Mouse (Mus musculus): Measurements from ENCODE around the gene Xkr8. TPM values are rescaled to one million over a fixed set of nuclear protein-coding genes. Genes with fewer than 3 reads are reported as not detected.

Gene Xkr8
- total and polyA plus RNA-seq, 3 experiments, result 1.2 to 2.9 (median 1.6) TPM

DNA sequence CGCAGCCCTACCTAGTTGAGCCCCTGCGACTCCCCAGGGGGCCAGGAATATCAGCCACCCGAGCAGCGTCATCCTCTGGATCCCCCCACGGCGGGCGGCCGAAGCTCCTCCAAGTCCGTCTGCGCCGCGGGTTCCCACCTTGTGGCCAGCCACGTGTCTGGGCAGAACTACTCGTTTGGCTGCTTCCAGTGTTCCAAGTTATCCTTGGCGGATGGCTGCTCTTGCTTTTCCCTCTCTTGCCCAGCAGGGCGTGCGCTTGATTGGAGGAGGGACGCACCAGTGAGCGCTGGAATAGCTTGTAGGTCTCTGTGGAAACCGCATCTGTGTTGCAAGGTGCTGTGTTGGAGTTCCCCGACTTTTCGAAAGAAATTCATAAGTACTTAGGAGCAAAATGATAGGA, 24.6 kb upstream of the Xkr8 start, which contains the start of gene Smpdl3b:
Smpdl3b (minus strand) TSS at position 279 of the 400 bp plus-strand sequence.
- no peak for TF ChIP-seq POLR2A (IDR thresholded peaks at IDR 0.05; ENCODE audit: insufficient read depth, low read depth, low read length)
- TF ChIP-seq CTCF (IDR thresholded peaks at IDR 0.05), result peak; percentile 82
- no peak for TF ChIP-seq EP300 (IDR thresholded peaks at IDR 0.05; ENCODE audit: insufficient read depth, low read depth, low read length)

DNA sequence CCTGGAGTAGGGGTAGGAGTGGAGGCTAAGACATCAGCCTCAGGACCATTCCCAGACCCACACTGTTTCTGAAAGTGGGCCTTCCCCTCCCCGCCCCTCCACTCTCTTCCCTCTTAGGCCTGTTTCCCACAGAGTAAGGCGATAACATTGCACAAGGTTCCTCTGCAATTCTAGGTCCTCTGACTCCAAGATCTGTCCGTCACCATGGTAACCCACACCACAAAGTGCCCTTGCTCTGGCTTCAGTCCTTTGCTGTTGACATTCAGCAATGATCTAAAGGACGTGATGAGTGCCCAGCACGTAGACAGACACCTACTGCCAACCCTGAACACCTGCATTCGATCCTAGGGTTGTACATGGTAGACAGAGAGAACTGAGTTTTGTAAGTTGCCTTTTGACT, 20.6 kb upstream of the Xkr8 start:
- no peaks in the 10 kb centered on the region for H3K79me2 ChIP-seq (replicated peaks; ENCODE audit: control insufficient read depth, insufficient read depth, low read length)
- H3K9ac ChIP-seq (ENCODE audit: low read depth, low read length), result no peak overlapping the region
- H3K27me3 ChIP-seq (ENCODE audit: control insufficient read depth, insufficient read depth, low read length), result no peaks in the 10 kb centered on the region
- DNase-seq, result no peak
- no peak overlapping the region for H3K4me3 ChIP-seq
- WGBS, result 72% methylated on average over 6 of the region's 6 CpGs
- TF ChIP-seq EP300 (IDR thresholded peaks at IDR 0.05; ENCODE audit: insufficient read depth, low read depth, low read length) (no peak), CTCF (IDR thresholded peaks at IDR 0.05) (no peak), POLR2A (IDR thresholded peaks at IDR 0.05; ENCODE audit: insufficient read depth, low read depth, low read length) (no peak)
- H3K36me3 ChIP-seq (ENCODE audit: control insufficient read depth, insufficient read depth, low read length), result no peaks in the 10 kb centered on the region
- no peak overlapping the region for H3K27ac ChIP-seq
- peaks cover 2% of the 10 kb centered on the region; the same call in 1 of the 2 replicates for H3K4me1 ChIP-seq (ENCODE audit: control insufficient read depth, insufficient read depth, low read length)
- intact Hi-C loops (cut with DNase I), result no loop called here

More for the DNA sequence above, 24.6 kb upstream of the Xkr8 start, which contains the start of gene Smpdl3b:
- DNase-seq, result peak; percentile 78 to 82
- Histone ChIP-seq H3K9ac (ENCODE audit: low read depth, low read length) (peak within 1 kb of the TSS; percentile 59), H3K27me3 (ENCODE audit: control insufficient read depth, insufficient read depth, low read length) (no peaks in the 10 kb centered on the region), H3K27ac (peak within 1 kb of the TSS; percentile 2; the same call in 1 of the 2 replicates), H3K79me2 (replicated peaks; ENCODE audit: control insufficient read depth, insufficient read depth, low read length) (no peaks in the 10 kb centered on the region), H3K4me3 (peak within 1 kb of the TSS; percentile 55), H3K36me3 (ENCODE audit: control insufficient read depth, insufficient read depth, low read length) (no peaks in the 10 kb centered on the region), H3K4me1 (ENCODE audit: control insufficient read depth, insufficient read depth, low read length) (no peaks in the 10 kb centered on the region)
- 2% methylated on average over 22 of the region's 22 CpGs for WGBS
- intact Hi-C loops (cut with DNase I), result loop anchor here (5.0 kb wide), 1 partner anchor 65 kb away; no protein-coding TSS in a partner anchor

DNA sequence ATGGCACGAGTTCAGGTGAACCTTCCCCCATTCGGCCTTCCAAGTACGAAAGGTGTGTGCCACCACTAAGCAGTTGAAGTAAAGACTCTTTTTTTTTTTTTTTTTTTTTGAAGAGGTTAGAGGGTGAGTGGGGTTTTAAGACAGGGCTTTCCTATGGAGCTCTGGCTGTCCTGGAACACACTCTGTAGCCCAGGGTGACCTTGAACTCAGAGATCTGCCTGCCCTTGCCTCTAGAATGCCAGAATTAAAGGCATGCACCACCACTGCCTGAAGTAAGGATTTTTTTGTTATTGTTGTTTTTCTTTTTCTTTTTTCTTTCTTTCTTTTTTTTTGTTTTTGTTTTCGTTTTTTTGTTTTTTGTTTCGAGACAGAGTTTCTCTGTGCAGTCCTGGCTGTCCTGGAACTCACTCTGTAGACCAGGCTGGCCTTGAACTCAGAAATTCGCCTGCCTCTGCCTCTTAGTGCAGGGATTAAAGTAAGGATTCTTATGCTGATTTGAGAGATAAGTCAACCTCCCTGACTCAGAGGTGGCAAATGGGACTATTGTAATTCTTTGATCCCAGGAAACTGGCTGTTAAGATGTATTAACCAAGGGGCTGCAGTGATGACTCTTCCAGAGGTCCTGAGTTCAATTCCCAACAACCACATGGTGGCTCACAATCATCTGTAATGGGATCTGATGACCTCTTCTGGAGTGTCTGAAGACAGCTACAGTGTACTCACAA, 17.1 kb upstream of the Xkr8 start:
- Histone ChIP-seq H3K27ac (no peak overlapping the region), H3K4me3 (no peak overlapping the region), H3K4me1 (ENCODE audit: control insufficient read depth, insufficient read depth, low read length) (peaks cover 5% of the 10 kb centered on the region; the same call in 1 of the 2 replicates), H3K36me3 (ENCODE audit: control insufficient read depth, insufficient read depth, low read length) (no peaks in the 10 kb centered on the region), H3K27me3 (ENCODE audit: control insufficient read depth, insufficient read depth, low read length) (no peaks in the 10 kb centered on the region), H3K79me2 (replicated peaks; ENCODE audit: control insufficient read depth, insufficient read depth, low read length) (no peaks in the 10 kb centered on the region), H3K9ac (ENCODE audit: low read depth, low read length) (no peak overlapping the region)
- 82% methylated on average over 6 of the region's 6 CpGs for WGBS
- no peak for DNase-seq
- intact Hi-C loops (cut with DNase I), result no loop called here
- TF ChIP-seq CTCF (IDR thresholded peaks at IDR 0.05), result no peak
- TF ChIP-seq POLR2A (IDR thresholded peaks at IDR 0.05; ENCODE audit: insufficient read depth, low read depth, low read length), result no peak
- TF ChIP-seq EP300 (IDR thresholded peaks at IDR 0.05; ENCODE audit: insufficient read depth, low read depth, low read length), result no peak

DNA sequence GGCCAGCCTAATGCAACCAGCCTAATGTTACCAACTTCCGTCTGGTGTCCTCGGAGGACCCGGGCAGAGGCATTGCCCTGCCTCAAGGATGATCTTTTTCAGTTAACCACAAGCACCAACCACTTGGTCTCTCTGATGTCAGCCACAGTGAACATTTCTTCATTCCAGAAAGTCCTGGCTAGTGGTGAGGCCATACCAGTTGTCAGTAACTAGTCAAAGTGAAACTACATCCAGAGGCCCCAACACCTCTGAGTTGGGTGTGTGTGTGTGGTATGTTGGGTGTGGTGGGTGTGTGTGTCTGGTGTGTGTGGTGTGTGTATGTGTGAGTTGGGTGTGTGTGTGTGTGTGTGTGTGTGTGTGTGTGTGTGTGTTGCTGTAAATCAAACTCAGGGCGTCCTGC, 16.4 kb upstream of the Xkr8 start:
- H3K27ac ChIP-seq, result peak overlapping the region; percentile 84; the same call in 1 of the 2 replicates
- intact Hi-C loops (cut with DNase I), result no loop called here
- no peak overlapping the region for H3K9ac ChIP-seq (ENCODE audit: low read depth, low read length)
- TF ChIP-seq EP300 (IDR thresholded peaks at IDR 0.05; ENCODE audit: insufficient read depth, low read depth, low read length), result no peak
- TF ChIP-seq CTCF (IDR thresholded peaks at IDR 0.05), result no peak
- TF ChIP-seq POLR2A (IDR thresholded peaks at IDR 0.05; ENCODE audit: insufficient read depth, low read depth, low read length), result no peak
- 90% methylated on average over 4 of the region's 4 CpGs for WGBS
- H3K79me2 ChIP-seq (replicated peaks; ENCODE audit: control insufficient read depth, insufficient read depth, low read length), result no peaks in the 10 kb centered on the region
- no peak overlapping the region for H3K4me3 ChIP-seq
- H3K36me3 ChIP-seq (ENCODE audit: control insufficient read depth, insufficient read depth, low read length), result no peaks in the 10 kb centered on the region
- no peaks in the 10 kb centered on the region for H3K27me3 ChIP-seq (ENCODE audit: control insufficient read depth, insufficient read depth, low read length)
- no peak for DNase-seq
- peaks cover 5% of the 10 kb centered on the region; the same call in 1 of the 2 replicates for H3K4me1 ChIP-seq (ENCODE audit: control insufficient read depth, insufficient read depth, low read length)

DNA sequence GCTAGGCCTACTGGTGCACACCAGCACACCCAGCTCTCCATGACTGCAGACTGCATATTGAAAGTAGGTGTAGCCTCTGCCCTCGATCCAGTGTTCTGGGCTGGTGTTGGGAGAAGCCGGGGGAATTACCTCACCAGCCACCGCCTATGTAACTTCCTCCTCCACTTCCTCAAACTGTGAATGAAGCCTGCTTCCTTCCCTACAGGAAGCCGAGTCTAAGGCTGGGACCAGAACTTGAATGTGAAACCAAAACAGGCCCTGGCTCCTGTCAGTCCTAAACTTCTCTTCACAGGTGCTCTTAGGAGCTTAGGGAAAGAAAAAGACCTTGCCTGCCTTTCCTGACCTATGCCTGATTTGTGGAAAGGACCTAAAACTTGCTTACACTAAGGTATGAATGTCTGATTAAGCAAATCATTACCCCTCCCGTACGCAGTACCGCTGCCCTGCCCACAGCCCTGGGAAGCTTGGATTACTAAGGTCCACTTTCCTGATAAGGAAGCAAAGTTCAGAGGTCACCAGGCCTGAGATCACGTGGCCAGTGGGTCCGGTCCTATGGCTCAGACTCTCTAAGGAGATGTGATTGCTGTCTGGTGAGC, 15.4 kb upstream of the Xkr8 start:
- TF ChIP-seq CTCF (IDR thresholded peaks at IDR 0.05) (no peak), EP300 (IDR thresholded peaks at IDR 0.05; ENCODE audit: insufficient read depth, low read depth, low read length) (peak; percentile 86; the same call in 1 of the 2 replicates), POLR2A (IDR thresholded peaks at IDR 0.05; ENCODE audit: insufficient read depth, low read depth, low read length) (peak; percentile 81)
- peak; percentile 67 to 80 for DNase-seq
- H3K4me1 ChIP-seq (ENCODE audit: control insufficient read depth, insufficient read depth, low read length), result peaks cover 5% of the 10 kb centered on the region; the same call in 1 of the 2 replicates
- H3K36me3 ChIP-seq (ENCODE audit: control insufficient read depth, insufficient read depth, low read length), result no peaks in the 10 kb centered on the region
- peak overlapping the region; percentile 41 for H3K9ac ChIP-seq (ENCODE audit: low read depth, low read length)
- intact Hi-C loops (cut with DNase I), result no loop called here
- no peaks in the 10 kb centered on the region for H3K79me2 ChIP-seq (replicated peaks; ENCODE audit: control insufficient read depth, insufficient read depth, low read length)
- peak overlapping the region; percentile 84 for H3K27ac ChIP-seq
- 39% methylated on average over 9 of the region's 9 CpGs for WGBS
- no peaks in the 10 kb centered on the region for H3K27me3 ChIP-seq (ENCODE audit: control insufficient read depth, insufficient read depth, low read length)
- peak overlapping the region; percentile 43 for H3K4me3 ChIP-seq

Data from heart, adult 2 months (tissue).